Mouse (Mus musculus) testis, adult 2 months (tissue): ENCODE measurements at regions not wholly inside any gene's neighbourhood (a gene's known extent, or its start where the extent isn't known, plus 50 kb on each side); places are given as distances from the start of the nearest gene placed in this dataset.

Source experiments
- CTCF ChIP-seq: fragments of 200-500 bp; IDR thresholded peaks from 2 replicates; pipeline ENCODE4 v1.5.1; 2012; ENCODE audit warnings: low read depth, mild to moderate bottlenecking, inconsistent platforms, low read length, moderate library complexity; ENCODE audit not compliant: control insufficient read depth, insufficient read depth, insufficient replicate concordance
- POLR2A ChIP-seq: fragments of 200-500 bp; IDR thresholded peaks from 2 replicates; pipeline ENCODE4 v1.6.1; 2012; ENCODE audit warnings: low read depth, mild to moderate bottlenecking, inconsistent platforms, low read length, moderate library complexity; ENCODE audit not compliant: control insufficient read depth

DNA sequence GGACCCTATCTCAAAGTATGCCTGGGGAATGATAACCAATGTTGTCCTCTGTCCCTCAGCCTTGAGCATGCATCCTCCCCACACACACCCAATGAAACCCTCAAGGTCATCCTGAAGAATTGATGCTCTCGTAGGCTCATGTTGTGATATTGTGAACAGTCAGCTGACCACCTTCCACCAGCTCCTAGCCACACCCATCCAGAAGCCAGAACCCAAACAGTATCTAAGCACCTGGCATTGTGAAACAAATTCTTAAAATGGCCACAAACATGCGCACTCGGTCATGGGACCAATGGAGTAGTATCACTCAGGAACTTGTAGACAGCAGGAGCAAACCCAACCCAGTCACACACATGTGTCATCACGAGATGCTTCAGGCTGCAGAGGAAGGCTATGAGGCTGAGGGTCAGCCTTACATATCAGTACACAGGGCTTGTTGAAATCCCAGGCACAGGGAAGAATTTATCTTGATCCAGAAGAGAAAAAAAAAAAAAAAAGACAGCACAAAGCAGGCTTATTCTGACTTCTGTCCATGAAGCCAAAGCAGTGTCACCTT is 307.4 kb upstream of the Pabpc6 start:
- TF ChIP-seq POLR2A (no peak), CTCF (no peak)
